Mouse (Mus musculus): Measurements from ENCODE around the gene Plcz1.

DNA sequence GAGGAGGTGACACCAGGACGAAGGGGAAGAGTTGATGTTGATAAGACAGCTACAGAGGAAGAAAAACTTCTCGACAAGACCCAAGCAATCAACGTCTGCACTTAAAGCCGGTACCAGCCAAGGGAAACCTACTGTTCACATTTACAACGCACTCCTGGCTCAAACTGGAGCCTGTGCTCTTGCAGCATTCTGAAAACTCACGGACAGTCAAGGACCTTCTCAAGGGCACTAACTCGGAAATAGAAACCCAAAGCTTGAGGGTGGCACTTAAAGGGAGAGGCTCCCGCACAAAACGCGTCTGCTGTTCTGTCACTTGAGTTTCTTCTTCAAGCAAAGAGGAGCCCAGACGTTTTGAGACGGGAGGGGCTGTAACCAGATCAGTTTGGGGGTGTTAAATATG lies 87.7 kb downstream of the Plcz1 start:
- TF ChIP-seq CTCF (IDR thresholded peaks at IDR 0.05; ENCODE audit: extremely low read depth, insufficient read depth, insufficient read length, insufficient replicate concordance) (no peak), POLR2A (IDR thresholded peaks at IDR 0.05; ENCODE audit: low read depth, low read length) (no peak)

All from spleen, adult 2 months (tissue).